Comparison of ENCODE assay signal across 7 mouse cellular contexts in genomic region chr6:134830776-134831175, GRCm38 (mm10). TPM values are rescaled to one million over a fixed set of nuclear protein-coding genes. Genes with fewer than 3 reads are reported as not detected.
DNase-seq lines count a peak whose midpoint lies in the region; ATAC-seq and TF ChIP-seq lines count a peak whose summit lies in the region.

No protein-coding gene starts in this region.

- no peak for TF ChIP-seq CTCF in embryonic fibroblast, embryonic 13.5 days (IDR thresholded peaks at IDR 0.05; ENCODE audit: borderline replicate concordance, insufficient read depth, low read length)
- TF ChIP-seq CTCF in small intestine, adult 2 months (IDR thresholded peaks at IDR 0.05; ENCODE audit: extremely low read depth, insufficient read length, insufficient replicate concordance, low read depth, low read length), result no peak

- H3K4me2 ChIP-seq in neural tube, embryonic 11.5 days (ENCODE audit: low read depth), result peak overlapping the region; percentile 76
- H3K4me2 ChIP-seq in limb, embryonic 11.5 days (ENCODE audit: low read depth, severe bottlenecking), result peak overlapping the region; percentile 62

- H3K9me3 ChIP-seq in neural tube, embryonic 11.5 days (ENCODE audit: control insufficient read depth, low read length), result no peaks in the 10 kb centered on the region
- no peaks in the 10 kb centered on the region for H3K9me3 ChIP-seq in limb, embryonic 11.5 days (ENCODE audit: control insufficient read depth, low read length)

- no peak; the same call in 1 of the 2 replicates for ATAC-seq in neural tube, embryonic 11.5 days (ENCODE audit: insufficient read depth, low FRiP score, low TSS enrichment)
- no peak for ATAC-seq in limb, embryonic 11.5 days (ENCODE audit: insufficient number of reproducible peaks, low FRiP score, low TSS enrichment, low read depth)

- no peaks in the 10 kb centered on the region; the same call in 1 of the 2 replicates for H3K4me1 ChIP-seq in neural tube, embryonic 11.5 days (ENCODE audit: control insufficient read depth, insufficient read depth, low read length)
- H3K4me1 ChIP-seq in embryonic fibroblast, embryonic 13.5 days (ENCODE audit: control insufficient read depth, insufficient read depth, low read length), result 0 out of 2 replicates have a peak, but pooled peaks cover under 1% of the 10 kb centered on the region
- no peaks in the 10 kb centered on the region for H3K4me1 ChIP-seq in limb, embryonic 11.5 days (ENCODE audit: control insufficient read depth, insufficient read depth, low read length)
- peaks cover 2% of the 10 kb centered on the region; the same call in 1 of the 2 replicates for H3K4me1 ChIP-seq in small intestine, adult 2 months (ENCODE audit: control insufficient read depth, insufficient read depth, insufficient read length, low read length)

- H3K36me3 ChIP-seq in neural tube, embryonic 11.5 days (ENCODE audit: control insufficient read depth, insufficient read depth, low read length), result no peaks in the 10 kb centered on the region
- no peaks in the 10 kb centered on the region for H3K36me3 ChIP-seq in limb, embryonic 11.5 days (ENCODE audit: control insufficient read depth, insufficient read depth, low read length)
- H3K36me3 ChIP-seq in small intestine, adult 2 months (ENCODE audit: control insufficient read depth, insufficient read depth, low read length), result no peaks in the 10 kb centered on the region

- H3K27ac ChIP-seq in neural tube, embryonic 11.5 days (ENCODE audit: low read depth, low read length), result no peak overlapping the region
- no peak overlapping the region for H3K27ac ChIP-seq in embryonic fibroblast, embryonic 13.5 days (ENCODE audit: insufficient read depth, low read length)
- no peak overlapping the region for H3K27ac ChIP-seq in limb, embryonic 11.5 days (replicated peaks; ENCODE audit: low read depth, low read length)
- H3K27ac ChIP-seq in small intestine, adult 2 months (ENCODE audit: insufficient read depth, low read depth, low read length), result peak overlapping the region; percentile 81

- no peak for DNase-seq in neural tube, embryonic 11.5 days (ENCODE audit: low spot score)
- DNase-seq in neural tube, embryonic 10.5 days (ENCODE audit: extremely low spot score, low spot score), result no peak
- no peak for DNase-seq in limb, embryonic 11.5 days (ENCODE audit: low spot score)
- DNase-seq in adrenal gland, postnatal 4 days (ENCODE audit: low spot score in 2 of 2), result no peak
- no peak for DNase-seq in retina, embryonic 14.5 days (ENCODE audit: low spot score)

- H3K9ac ChIP-seq in neural tube, embryonic 11.5 days (ENCODE audit: low read length), result peak overlapping the region; percentile 61
- peak overlapping the region; percentile 56; the same call in 1 of the 2 replicates for H3K9ac ChIP-seq in limb, embryonic 11.5 days (ENCODE audit: low read length)

- 3% methylated on average over 10 of the region's 10 CpGs for WGBS in neural tube, embryonic 11.5 days
- WGBS in limb, embryonic 11.5 days, result 2% methylated on average over 10 of the region's 10 CpGs
- 3% methylated on average over 10 of the region's 10 CpGs for WGBS in small intestine, adult 2 months

- H3K4me3 ChIP-seq in neural tube, embryonic 11.5 days (ENCODE audit: low read depth, low read length), result peak overlapping the region; percentile 46
- H3K4me3 ChIP-seq in embryonic fibroblast, embryonic 13.5 days (ENCODE audit: insufficient read depth, low read length), result peak overlapping the region; percentile 70
- peak overlapping the region; percentile 60 for H3K4me3 ChIP-seq in limb, embryonic 11.5 days (ENCODE audit: low read depth, low read length)
- peak overlapping the region; percentile 74 for H3K4me3 ChIP-seq in small intestine, adult 2 months (ENCODE audit: low read depth, low read length)

- TF ChIP-seq POLR2A in embryonic fibroblast, embryonic 13.5 days (IDR thresholded peaks at IDR 0.05; ENCODE audit: low read depth, low read length), result no peak
- no peak for TF ChIP-seq POLR2A in small intestine, adult 2 months (IDR thresholded peaks at IDR 0.05; ENCODE audit: low read depth, low read length)

- no peaks in the 10 kb centered on the region for H3K27me3 ChIP-seq in neural tube, embryonic 11.5 days (ENCODE audit: control insufficient read depth, insufficient read depth, low read length)
- H3K27me3 ChIP-seq in limb, embryonic 11.5 days (ENCODE audit: control insufficient read depth, insufficient read depth, low read length), result no peaks in the 10 kb centered on the region
- no peaks in the 10 kb centered on the region for H3K27me3 ChIP-seq in small intestine, adult 2 months (ENCODE audit: control insufficient read depth, insufficient read depth, low read length)

RNA-seq across cellular contexts. Expression of gene Crebl2, which starts 0.8 kb away (rescaled TPM):
- polyA plus RNA-seq in neural tube, embryonic 11.5 days (2014; fragmentation: Nextera tagmentation; extraction: Ambion mirVana), result 1.1 and 1.5 TPM in 2 replicates
- polyA plus RNA-seq in embryonic fibroblast, embryonic 13.5 days (2011; ENCODE audit: insufficient read length, low read depth, missing spikeins), result 4.9 and 5.3 TPM in 2 replicates
- polyA plus RNA-seq in limb, embryonic 11.5 days (2014; fragmentation: Nextera tagmentation; extraction: Ambion mirVana), result 0.67 and 1.3 TPM in 2 replicates
- 2.8 and 4.2 TPM in 2 replicates for polyA plus RNA-seq in small intestine, adult 2 months (2012; rRNA removed)
- 10 to 100 TPM; 15.5 to 19.8 TPM for total RNA-seq in adrenal gland, postnatal 4 days (2021)

RNA-seq across cellular contexts. Expression of gene Dusp16, which starts 38.4 kb away (rescaled TPM):
- polyA plus RNA-seq in neural tube, embryonic 11.5 days (2014; fragmentation: Nextera tagmentation; extraction: Ambion mirVana), result 16.7 and 16.8 TPM in 2 replicates
- 16.9 and 21.0 TPM in 2 replicates for polyA plus RNA-seq in embryonic fibroblast, embryonic 13.5 days (2011; ENCODE audit: insufficient read length, low read depth, missing spikeins)
- polyA plus RNA-seq in limb, embryonic 11.5 days (2014; fragmentation: Nextera tagmentation; extraction: Ambion mirVana), result 12.5 and 13.2 TPM in 2 replicates
- polyA plus RNA-seq in small intestine, adult 2 months (2012; rRNA removed), result 9.5 and 26.1 TPM in 2 replicates
- 10 to 100 TPM; 23.9 to 25.5 TPM for total RNA-seq in adrenal gland, postnatal 4 days (2021)
